Mouse (Mus musculus): ENCODE measurements at regions not wholly inside any gene's neighbourhood (a gene's known extent, or its start where the extent isn't known, plus 50 kb on each side); places are given as distances from the start of the nearest gene placed in this dataset.

- 91% methylated on average over 13 of the region's 13 CpGs for WGBS
- Histone ChIP-seq H3K27ac (ENCODE audit: insufficient read depth, low read depth, low read length) (no peak overlapping the region), H3K4me1 (ENCODE audit: control insufficient read depth, insufficient read depth, low read length) (0 out of 2 replicates have a peak, but pooled peaks cover 7% of the 10 kb centered on the region), H3K4me3 (ENCODE audit: insufficient read depth, low read depth, low read length) (no peak overlapping the region), H3K36me3 (ENCODE audit: control insufficient read depth, insufficient read depth, low read length) (no peaks in the 10 kb centered on the region), H3K27me3 (replicated peaks; ENCODE audit: control insufficient read depth, insufficient read depth, low read length) (no peaks in the 10 kb centered on the region)
- TF ChIP-seq POLR2A (IDR thresholded peaks at IDR 0.05; ENCODE audit: low read depth, low read length) (no peak), CTCF (conservative IDR thresholded peaks at IDR 0.05; ENCODE audit: insufficient read depth, insufficient read length, low read depth, low read length) (no peak)
- no peak for DNase-seq
These were observed 90.5 kb downstream of the Zfp36l2 start for GRCm38 (mm10) chr17:84097286-84097685.

- 11% methylated on average over 59 of the region's 59 CpGs for WGBS
- no peak for TF ChIP-seq CTCF (conservative IDR thresholded peaks at IDR 0.05; ENCODE audit: insufficient read depth, insufficient read length, low read depth, low read length)
- no peak for TF ChIP-seq POLR2A (IDR thresholded peaks at IDR 0.05; ENCODE audit: low read depth, low read length)
- Histone ChIP-seq H3K4me1 (ENCODE audit: control insufficient read depth, insufficient read depth, low read length) (0 out of 2 replicates have a peak, but pooled peaks cover 7% of the 10 kb centered on the region), H3K4me3 (ENCODE audit: insufficient read depth, low read depth, low read length) (peak overlapping the region; percentile 34), H3K27me3 (replicated peaks; ENCODE audit: control insufficient read depth, insufficient read depth, low read length) (no peaks in the 10 kb centered on the region), H3K27ac (ENCODE audit: insufficient read depth, low read depth, low read length) (no peak overlapping the region), H3K36me3 (ENCODE audit: control insufficient read depth, insufficient read depth, low read length) (no peaks in the 10 kb centered on the region)
- DNase-seq = peak; percentile 42
These were observed 91.1 kb downstream of the Zfp36l2 start for GRCm38 (mm10) chr17:84096345-84097260.

- no peak overlapping the region for H3K4me3 ChIP-seq (ENCODE audit: insufficient read depth, low read depth, low read length)
- DNase-seq = no peak
- TF ChIP-seq CTCF (conservative IDR thresholded peaks at IDR 0.05; ENCODE audit: insufficient read depth, insufficient read length, low read depth, low read length) (no peak), POLR2A (IDR thresholded peaks at IDR 0.05; ENCODE audit: low read depth, low read length) (no peak)
- 66% methylated on average over 4 of the region's 4 CpGs for WGBS
- 0 out of 2 replicates have a peak, but pooled peaks cover 7% of the 10 kb centered on the region for H3K4me1 ChIP-seq (ENCODE audit: control insufficient read depth, insufficient read depth, low read length)
- H3K36me3 ChIP-seq (ENCODE audit: control insufficient read depth, insufficient read depth, low read length) = no peaks in the 10 kb centered on the region
- H3K27me3 ChIP-seq (replicated peaks; ENCODE audit: control insufficient read depth, insufficient read depth, low read length) = no peaks in the 10 kb centered on the region
- H3K27ac ChIP-seq (ENCODE audit: insufficient read depth, low read depth, low read length) = no peak overlapping the region
These were observed 91.9 kb downstream of the Zfp36l2 start for GRCm38 (mm10) chr17:84095829-84096228.

GRCm38 (mm10) chr17:84095089-84095488 is 92.7 kb downstream of the Zfp36l2 start:
- Histone ChIP-seq H3K27ac (ENCODE audit: insufficient read depth, low read depth, low read length) (no peak overlapping the region), H3K36me3 (ENCODE audit: control insufficient read depth, insufficient read depth, low read length) (no peaks in the 10 kb centered on the region), H3K27me3 (replicated peaks; ENCODE audit: control insufficient read depth, insufficient read depth, low read length) (no peaks in the 10 kb centered on the region), H3K4me1 (ENCODE audit: control insufficient read depth, insufficient read depth, low read length) (0 out of 2 replicates have a peak, but pooled peaks cover 4% of the 10 kb centered on the region), H3K4me3 (ENCODE audit: insufficient read depth, low read depth, low read length) (no peak overlapping the region)
- 88% methylated on average over 2 of the region's 2 CpGs for WGBS
- DNase-seq = no peak
- no peak for TF ChIP-seq POLR2A (IDR thresholded peaks at IDR 0.05; ENCODE audit: low read depth, low read length)
- TF ChIP-seq CTCF (conservative IDR thresholded peaks at IDR 0.05; ENCODE audit: insufficient read depth, insufficient read length, low read depth, low read length) = no peak

- WGBS = 86% methylated on average over 12 of the region's 12 CpGs
- no peaks in the 10 kb centered on the region for H3K27me3 ChIP-seq (replicated peaks; ENCODE audit: control insufficient read depth, insufficient read depth, low read length)
- H3K4me3 ChIP-seq (ENCODE audit: insufficient read depth, low read depth, low read length) = no peak overlapping the region
- DNase-seq = no peak
- TF ChIP-seq CTCF (conservative IDR thresholded peaks at IDR 0.05; ENCODE audit: insufficient read depth, insufficient read length, low read depth, low read length) (no peak), POLR2A (IDR thresholded peaks at IDR 0.05; ENCODE audit: low read depth, low read length) (no peak)
- H3K27ac ChIP-seq (ENCODE audit: insufficient read depth, low read depth, low read length) = peak overlapping the region; percentile 54
- peaks cover 11% of the 10 kb centered on the region for H3K4me1 ChIP-seq (ENCODE audit: control insufficient read depth, insufficient read depth, low read length)
- H3K36me3 ChIP-seq (ENCODE audit: control insufficient read depth, insufficient read depth, low read length) = no peaks in the 10 kb centered on the region
These were observed 101.4 kb downstream of the Zfp36l2 start for GRCm38 (mm10) chr17:84086394-84086793.

GRCm38 (mm10) chr17:84085721-84086120 is 102.0 kb downstream of the Zfp36l2 start:
- H3K36me3 ChIP-seq (ENCODE audit: control insufficient read depth, insufficient read depth, low read length) = no peaks in the 10 kb centered on the region
- H3K27ac ChIP-seq (ENCODE audit: insufficient read depth, low read depth, low read length) = peak overlapping the region; percentile 54
- H3K4me1 ChIP-seq (ENCODE audit: control insufficient read depth, insufficient read depth, low read length) = peaks cover 11% of the 10 kb centered on the region
- no peak overlapping the region for H3K4me3 ChIP-seq (ENCODE audit: insufficient read depth, low read depth, low read length)
- WGBS = 48% methylated on average over 7 of the region's 7 CpGs
- H3K27me3 ChIP-seq (replicated peaks; ENCODE audit: control insufficient read depth, insufficient read depth, low read length) = no peaks in the 10 kb centered on the region
- TF ChIP-seq CTCF (conservative IDR thresholded peaks at IDR 0.05; ENCODE audit: insufficient read depth, insufficient read length, low read depth, low read length) = no peak
- no peak for TF ChIP-seq POLR2A (IDR thresholded peaks at IDR 0.05; ENCODE audit: low read depth, low read length)
- peak; percentile 83 for DNase-seq

GRCm38 (mm10) chr17:84085232-84085631 is 102.5 kb downstream of the Zfp36l2 start:
- DNase-seq = no peak
- Histone ChIP-seq H3K27me3 (replicated peaks; ENCODE audit: control insufficient read depth, insufficient read depth, low read length) (no peaks in the 10 kb centered on the region), H3K4me1 (ENCODE audit: control insufficient read depth, insufficient read depth, low read length) (peaks cover 11% of the 10 kb centered on the region), H3K36me3 (ENCODE audit: control insufficient read depth, insufficient read depth, low read length) (no peaks in the 10 kb centered on the region), H3K4me3 (ENCODE audit: insufficient read depth, low read depth, low read length) (no peak overlapping the region), H3K27ac (ENCODE audit: insufficient read depth, low read depth, low read length) (peak overlapping the region; percentile 37)
- WGBS = 78% methylated on average over 10 of the region's 10 CpGs
- TF ChIP-seq CTCF (conservative IDR thresholded peaks at IDR 0.05; ENCODE audit: insufficient read depth, insufficient read length, low read depth, low read length) (no peak), POLR2A (IDR thresholded peaks at IDR 0.05; ENCODE audit: low read depth, low read length) (no peak)
